Mouse (Mus musculus) heart, embryonic 16.5 days (tissue): ENCODE measurements around the gene Slx4ip. TPM values are rescaled to one million over a fixed set of nuclear protein-coding genes. Genes with fewer than 3 reads are reported as not detected.
A peak's percentile ranks its signal among the peaks of the same experiment; 100 is the strongest.

ENCODE experiments used
- ATAC-seq: fragments of 200-750 bp; cut with Nextera tagmentation; replicated peaks from 2 replicates; pipeline ENCODE4 v1.8.0; 2017; ENCODE audit warnings: moderate number of reproducible peaks; ENCODE audit not compliant: insufficient read depth, low FRiP score; ENCODE audit errors: extremely low read depth
- H3K27ac ChIP-seq: fragments of 300-500 bp; sonication (generic); 2 replicates; pipeline ENCODE4 v1.5.1; 2014; ENCODE audit warnings: mild to moderate bottlenecking, low read length, control low read depth, moderate library complexity
- H3K27me3 ChIP-seq: fragments of 300-500 bp; sonication (generic); 2 replicates; pipeline ENCODE4 v1.6.1; 2014; ENCODE audit warnings: low read length, mixed read lengths; ENCODE audit not compliant: control insufficient read depth, insufficient read depth
- H3K36me3 ChIP-seq: fragments of 300-500 bp; sonication (generic); 2 replicates; pipeline ENCODE4 v1.6.1; 2014; ENCODE audit not compliant: control insufficient read depth, insufficient read depth
- H3K4me1 ChIP-seq: fragments of 300-500 bp; sonication (generic); 2 replicates; pipeline ENCODE4 v1.6.1; 2014; ENCODE audit warnings: low read length, mixed read lengths; ENCODE audit not compliant: control insufficient read depth, insufficient read depth
- H3K4me2 ChIP-seq: fragments of 300-500 bp; sonication (generic); 2 replicates; pipeline ENCODE4 v1.6.1; 2014; ENCODE audit warnings: low read depth, mild to moderate bottlenecking, control low read depth, low read length
- H3K4me3 ChIP-seq: fragments of 300-500 bp; sonication (generic); 2 replicates; pipeline ENCODE4 v1.5.1; 2014; ENCODE audit warnings: mild to moderate bottlenecking, control low read depth, low read length
- H3K9ac ChIP-seq: fragments of 300-500 bp; sonication (generic); 2 replicates; pipeline ENCODE4 v1.6.1; 2014; ENCODE audit warnings: low read length, control low read depth
- H3K9me3 ChIP-seq: fragments of 300-500 bp; sonication (generic); replicated peaks from 2 replicates; pipeline ENCODE4 v1.6.1; 2016; ENCODE audit warnings: low read length; ENCODE audit not compliant: control insufficient read depth
- WGBS: fragments of 180-500 bp; shearing (Covaris S2); extraction: QIAGEN DNeasy Blood & Tissue Kit; methylation state at CpG from one replicate; pipeline ENCODE4 v1.1.7; 2014; 5-methylcytosine and 5-hydroxymethylcytosine counted together
- polyA plus RNA-seq: library from polyadenylated mRNA; unstranded; fragments of >200 nt; fragmentation: Nextera tagmentation; extraction: Ambion mirVana; gene quantifications from 2 replicates; pipeline ENCODE4 v1.2.1, GENCODE M21; 2015

Gene Slx4ip
- polyA plus RNA-seq, 1 experiment from 2014 or later, result 4.3 TPM

- no peaks in the 10 kb centered on the region for H3K4me1 ChIP-seq
- H3K27ac ChIP-seq, result no peak overlapping the region
- no peak overlapping the region for H3K4me2 ChIP-seq
- WGBS, result 84% methylated on average over 4 of the region's 4 CpGs
- no peak overlapping the region for H3K9ac ChIP-seq
- ATAC-seq, result no peak
- H3K4me3 ChIP-seq, result no peak overlapping the region
- H3K36me3 ChIP-seq, result no peaks in the 10 kb centered on the region
- H3K27me3 ChIP-seq, result no peaks in the 10 kb centered on the region
- H3K9me3 ChIP-seq, result no peaks in the 10 kb centered on the region
Observed at GRCm38 (mm10) chr2:136936391-136937288, 45.6 kb downstream of the Slx4ip start.

GRCm38 (mm10) chr2:136938249-136938648, 47.2 kb downstream of the Slx4ip start:
- no peak for ATAC-seq
- no peaks in the 10 kb centered on the region for H3K36me3 ChIP-seq
- 85% methylated on average over 1 of the region's 1 CpGs for WGBS

GRCm38 (mm10) chr2:136946297-136946696, 55.3 kb downstream of the Slx4ip start:
- ATAC-seq, result no peak
- Histone ChIP-seq H3K4me3 (no peak overlapping the region), H3K9ac (no peak overlapping the region), H3K9me3 (no peaks in the 10 kb centered on the region), H3K4me2 (no peak overlapping the region), H3K36me3 (no peaks in the 10 kb centered on the region), H3K4me1 (peaks cover 18% of the 10 kb centered on the region), H3K27ac (no peak overlapping the region), H3K27me3 (no peaks in the 10 kb centered on the region)
- WGBS, result 71% methylated on average over 5 of the region's 5 CpGs

More at GRCm38 (mm10) chr2:136938249-136938648, 47.2 kb downstream of the Slx4ip start:
- Histone ChIP-seq H3K4me3 (no peak overlapping the region), H3K27ac (no peak overlapping the region), H3K9ac (no peak overlapping the region), H3K4me1 (no peaks in the 10 kb centered on the region), H3K9me3 (no peaks in the 10 kb centered on the region), H3K4me2 (no peak overlapping the region), H3K27me3 (no peaks in the 10 kb centered on the region)

GRCm38 (mm10) chr2:136947500-136947899, 56.5 kb downstream of the Slx4ip start:
- H3K36me3 ChIP-seq, result no peaks in the 10 kb centered on the region
- no peak overlapping the region for H3K4me3 ChIP-seq
- WGBS, result 56% methylated on average over 4 of the region's 4 CpGs
- peaks cover 18% of the 10 kb centered on the region for H3K4me1 ChIP-seq
- no peaks in the 10 kb centered on the region for H3K9me3 ChIP-seq
- H3K27ac ChIP-seq, result no peak overlapping the region
- ATAC-seq, result no peak
- no peaks in the 10 kb centered on the region for H3K27me3 ChIP-seq
- no peak overlapping the region for H3K4me2 ChIP-seq
- H3K9ac ChIP-seq, result no peak overlapping the region

- no peak overlapping the region for H3K9ac ChIP-seq
- H3K27ac ChIP-seq, result peak overlapping the region; percentile 35
- ATAC-seq, result 0 out of 2 replicates have a peak, but pooled peaks have one; percentile 45
- no peaks in the 10 kb centered on the region for H3K36me3 ChIP-seq
- WGBS, result 5% methylated on average over 5 of the region's 5 CpGs
- H3K9me3 ChIP-seq, result no peaks in the 10 kb centered on the region
- H3K4me3 ChIP-seq, result no peak overlapping the region
- no peaks in the 10 kb centered on the region for H3K27me3 ChIP-seq
- H3K4me1 ChIP-seq, result peaks cover 18% of the 10 kb centered on the region
- no peak overlapping the region for H3K4me2 ChIP-seq
Observed at GRCm38 (mm10) chr2:136947937-136948336, 56.9 kb downstream of the Slx4ip start.

- H3K4me2 ChIP-seq, result no peak overlapping the region
- no peaks in the 10 kb centered on the region for H3K27me3 ChIP-seq
- H3K9ac ChIP-seq, result no peak overlapping the region
- no peak overlapping the region for H3K4me3 ChIP-seq
- H3K27ac ChIP-seq, result no peak overlapping the region
- 38% methylated on average over 1 of the region's 1 CpGs for WGBS
- peaks cover 23% of the 10 kb centered on the region for H3K4me1 ChIP-seq
- H3K9me3 ChIP-seq, result no peaks in the 10 kb centered on the region
- no peaks in the 10 kb centered on the region for H3K36me3 ChIP-seq
- ATAC-seq, result no peak
Observed at GRCm38 (mm10) chr2:136952238-136952637, 61.2 kb downstream of the Slx4ip start.

GRCm38 (mm10) chr2:136955726-136956571, 64.9 kb downstream of the Slx4ip start:
- Histone ChIP-seq H3K9me3 (no peaks in the 10 kb centered on the region), H3K27ac (no peak overlapping the region), H3K27me3 (no peaks in the 10 kb centered on the region), H3K4me2 (no peak overlapping the region), H3K4me3 (no peak overlapping the region), H3K4me1 (peaks cover 10% of the 10 kb centered on the region), H3K9ac (no peak overlapping the region), H3K36me3 (no peaks in the 10 kb centered on the region)
- ATAC-seq, result no peak
- WGBS, result 63% methylated on average over 9 of the region's 9 CpGs

GRCm38 (mm10) chr2:136958697-136959096, 67.7 kb downstream of the Slx4ip start:
- H3K27ac ChIP-seq, result no peak overlapping the region
- no peaks in the 10 kb centered on the region for H3K27me3 ChIP-seq
- no peaks in the 10 kb centered on the region for H3K36me3 ChIP-seq
- H3K4me1 ChIP-seq, result peaks cover 10% of the 10 kb centered on the region
- H3K4me3 ChIP-seq, result no peak overlapping the region
- WGBS, result 85% methylated on average over 3 of the region's 3 CpGs
- no peak for ATAC-seq
- no peaks in the 10 kb centered on the region for H3K9me3 ChIP-seq
- H3K9ac ChIP-seq, result no peak overlapping the region
- no peak overlapping the region for H3K4me2 ChIP-seq

- H3K9ac ChIP-seq, result no peak overlapping the region
- H3K4me2 ChIP-seq, result no peak overlapping the region
- H3K27ac ChIP-seq, result no peak overlapping the region
- no peaks in the 10 kb centered on the region for H3K9me3 ChIP-seq
- no peaks in the 10 kb centered on the region for H3K4me1 ChIP-seq
- H3K36me3 ChIP-seq, result no peaks in the 10 kb centered on the region
- no peak for ATAC-seq
- 53% methylated on average over 1 of the region's 1 CpGs for WGBS
- H3K4me3 ChIP-seq, result no peak overlapping the region
- no peaks in the 10 kb centered on the region for H3K27me3 ChIP-seq
Observed at GRCm38 (mm10) chr2:136975774-136976173, 84.8 kb downstream of the Slx4ip start.
